Mouse (Mus musculus): ENCODE measurements around the gene Lztfl1.

DNA sequence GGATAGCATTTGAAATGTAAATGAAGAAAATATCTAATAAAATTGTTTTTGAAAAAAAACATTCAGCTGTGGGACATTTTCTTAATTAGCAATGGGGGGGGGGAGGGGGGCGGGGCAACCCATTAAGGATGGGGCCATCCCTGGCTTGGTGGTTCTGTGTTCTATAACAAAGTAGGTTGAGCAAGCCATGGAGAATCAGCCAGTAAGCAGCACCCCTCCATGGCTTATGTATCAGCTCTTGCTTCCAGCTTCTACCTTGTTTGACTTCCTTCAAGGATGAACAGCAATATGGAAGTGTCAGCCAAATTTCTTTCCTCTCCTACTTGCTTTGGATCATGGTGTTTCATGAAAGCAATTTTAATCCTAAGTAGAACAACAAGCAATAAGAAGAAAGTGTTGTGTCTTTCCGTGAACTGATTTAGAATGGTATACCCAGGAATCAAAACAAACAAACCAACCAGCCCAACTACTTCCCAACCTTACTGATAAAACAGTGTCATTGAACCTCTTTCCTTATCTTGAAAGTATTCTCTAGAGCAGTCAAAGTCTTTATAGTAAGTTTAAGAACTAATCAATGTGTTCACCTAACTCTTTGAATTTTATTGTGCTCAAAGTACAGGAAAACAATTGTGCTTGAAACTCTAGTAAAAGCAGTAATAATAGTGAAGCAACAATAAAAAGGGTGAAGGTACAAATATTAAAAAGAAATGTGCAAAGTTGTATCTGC is 67.5 kb downstream of the Lztfl1 start:
- TF ChIP-seq CTCF (IDR thresholded peaks at IDR 0.05; ENCODE audit: extremely low read depth, insufficient read depth, insufficient read length, insufficient replicate concordance), result no peak
- TF ChIP-seq POLR2A (IDR thresholded peaks at IDR 0.05; ENCODE audit: low read depth, low read length), result no peak
